Mouse (Mus musculus) hindbrain, embryonic 11.5 days (tissue): Measurements from ENCODE around the gene Pip5k1a. TPM values are rescaled to one million over a fixed set of nuclear protein-coding genes. Genes with fewer than 3 reads are reported as not detected.
"Not testable (repeated sequence)": the region's sequence is repeated elsewhere in the genome, so short reads cannot be mapped to it uniquely, and the experiment has no call there.

Source experiments
- ATAC-seq: fragments of 200-750 bp; cut with Nextera tagmentation; 2 replicates; pipeline ENCODE4 v1.8.0; 2017; ENCODE audit warnings: mild to moderate bottlenecking, moderate TSS enrichment, moderate library complexity; ENCODE audit not compliant: low FRiP score
- DNase-seq: peaks from one replicate; pipeline ENCODE4 v3.0.0-alpha.2; 2015; ENCODE audit warnings: low spot score
- H3K27ac ChIP-seq: fragments of 300-500 bp; sonication (generic); 2 replicates; pipeline ENCODE4 v1.5.1; 2014; ENCODE audit warnings: mild to moderate bottlenecking, low read depth, low read length
- H3K27me3 ChIP-seq: fragments of 300-500 bp; sonication (generic); 2 replicates; pipeline ENCODE4 v1.6.1; 2014; ENCODE audit warnings: mild to moderate bottlenecking, low read length, moderate library complexity, mixed read lengths; ENCODE audit not compliant: control insufficient read depth, insufficient read depth
- H3K36me3 ChIP-seq: fragments of 300-500 bp; sonication (generic); 2 replicates; pipeline ENCODE4 v1.6.1; 2014; ENCODE audit warnings: mild to moderate bottlenecking, low read length, moderate library complexity, mixed read lengths; ENCODE audit not compliant: control insufficient read depth, insufficient read depth
- H3K4me1 ChIP-seq: fragments of 300-500 bp; sonication (generic); replicated peaks from 2 replicates; pipeline ENCODE4 v1.6.1; 2014; ENCODE audit warnings: low read length, mixed read lengths; ENCODE audit not compliant: control insufficient read depth, insufficient read depth
- H3K4me2 ChIP-seq: fragments of 300-500 bp; sonication (generic); replicated peaks from 2 replicates; pipeline ENCODE4 v1.6.1; 2014; ENCODE audit warnings: mild to moderate bottlenecking, low read depth, low read length
- H3K4me3 ChIP-seq: fragments of 300-500 bp; sonication (generic); 2 replicates; pipeline ENCODE4 v1.5.1; 2014; ENCODE audit warnings: low read depth, low read length
- H3K9ac ChIP-seq: fragments of 300-500 bp; sonication (generic); 2 replicates; pipeline ENCODE4 v1.6.1; 2014; ENCODE audit warnings: low read depth, low read length
- H3K9me3 ChIP-seq: fragments of 300-500 bp; sonication (generic); 2 replicates; pipeline ENCODE4 v1.6.1; 2016; ENCODE audit warnings: low read length; ENCODE audit not compliant: control insufficient read depth
- WGBS: fragments of 180-500 bp; shearing (Covaris S2); extraction: QIAGEN DNeasy Blood & Tissue Kit; methylation state at CpG from one replicate; pipeline ENCODE4 v1.1.7; 2014; 5-methylcytosine and 5-hydroxymethylcytosine counted together
- polyA plus RNA-seq: library from polyadenylated mRNA; unstranded; fragments of >200 nt; fragmentation: Nextera tagmentation; extraction: Ambion mirVana; gene quantifications from 2 replicates; pipeline ENCODE4 v1.2.1, GENCODE M21; 2014

The Pip5k1a gene
- polyA plus RNA-seq, 1 experiment from 2014 or later = 15.0 TPM

- WGBS = 72% methylated on average over 25 of the region's 25 CpGs
- Histone ChIP-seq H3K4me1 (no peaks in the 10 kb centered on the region; the same call in 1 of the 2 replicates), H3K36me3 (no peaks in the 10 kb centered on the region), H3K4me2 (no peak overlapping the region), H3K4me3 (no peak overlapping the region), H3K9me3 (no peaks in the 10 kb centered on the region), H3K9ac (no peak overlapping the region), H3K27ac (no peak overlapping the region), H3K27me3 (no peaks in the 10 kb centered on the region)
- DNase-seq (no peak), ATAC-seq (no peak)
Measured at GRCm38 (mm10) chr3:95139586-95140288, 33.0 kb upstream of the Pip5k1a start.

- H3K27me3 ChIP-seq = no peaks in the 10 kb centered on the region
- DNase-seq = no peak
Measured at GRCm38 (mm10) chr3:95136336-95136735, 29.6 kb upstream of the Pip5k1a start.

GRCm38 (mm10) chr3:95135433-95136052 lies 28.8 kb upstream of the Pip5k1a start:
- no peak for ATAC-seq
- 88% methylated on average over 7 of the region's 7 CpGs for WGBS
- Histone ChIP-seq H3K4me2 (peak overlapping the region; percentile 44; the same call in 1 of the 2 replicates), H3K27me3 (no peaks in the 10 kb centered on the region), H3K4me1 (no peaks in the 10 kb centered on the region; the same call in 1 of the 2 replicates), H3K27ac (no peak overlapping the region), H3K36me3 (no peaks in the 10 kb centered on the region), H3K4me3 (no peak overlapping the region), H3K9ac (no peak overlapping the region), H3K9me3 (no peaks in the 10 kb centered on the region)
- no peak for DNase-seq

More at GRCm38 (mm10) chr3:95136336-95136735, 29.6 kb upstream of the Pip5k1a start:
- Histone ChIP-seq H3K4me1 (no peaks in the 10 kb centered on the region; the same call in 1 of the 2 replicates), H3K4me2 (no peak overlapping the region), H3K9me3 (no peaks in the 10 kb centered on the region), H3K27ac (no peak overlapping the region), H3K4me3 (no peak overlapping the region), H3K9ac (no peak overlapping the region), H3K36me3 (no peaks in the 10 kb centered on the region)
- 87% methylated on average over 3 of the region's 3 CpGs for WGBS
- ATAC-seq = no peak

GRCm38 (mm10) chr3:95135023-95135422 lies 28.3 kb upstream of the Pip5k1a start:
- H3K9ac ChIP-seq = 0 out of 2 replicates have a peak overlapping the region, but pooled peaks have one; percentile 7
- no peaks in the 10 kb centered on the region for H3K27me3 ChIP-seq
- peak overlapping the region; percentile 44 for H3K4me2 ChIP-seq
- peak overlapping the region; percentile 21; the same call in 1 of the 2 replicates for H3K4me3 ChIP-seq
- 34% methylated on average over 6 of the region's 6 CpGs for WGBS
- no peak overlapping the region for H3K27ac ChIP-seq
- no peaks in the 10 kb centered on the region for H3K36me3 ChIP-seq
- H3K9me3 ChIP-seq = no peaks in the 10 kb centered on the region
- DNase-seq = peak; percentile 30
- no peak for ATAC-seq
- H3K4me1 ChIP-seq = no peaks in the 10 kb centered on the region; the same call in 1 of the 2 replicates

GRCm38 (mm10) chr3:95134133-95134532 lies 27.4 kb upstream of the Pip5k1a start:
- H3K4me1 ChIP-seq, H3K27ac ChIP-seq, H3K27me3 ChIP-seq, H3K36me3 ChIP-seq, DNase-seq, H3K4me2 ChIP-seq, H3K9me3 ChIP-seq, H3K9ac ChIP-seq: not testable (repeated sequence)
- H3K4me3 ChIP-seq = peak overlapping the region; percentile 62
- WGBS = no CpG with 5 or more reads among the region's 12 CpGs
- peak; percentile 61 for ATAC-seq

- H3K27ac ChIP-seq = no peak within 1 kb of the TSS; the same call in 1 of the 2 replicates
- no peaks in the 10 kb centered on the region for H3K27me3 ChIP-seq
- no peaks in the 10 kb centered on the region for H3K9me3 ChIP-seq
- peak within 1 kb of the TSS; percentile 67 for H3K9ac ChIP-seq
- peak within 1 kb of the TSS; percentile 74 for H3K4me2 ChIP-seq
- WGBS = under 1% methylated on average over 20 of the region's 20 CpGs
- ATAC-seq = peak; percentile 93
- H3K4me1 ChIP-seq = no peaks in the 10 kb centered on the region; the same call in 1 of the 2 replicates
- DNase-seq = peak; percentile 92
- H3K4me3 ChIP-seq = peak within 1 kb of the TSS; percentile 62
- H3K36me3 ChIP-seq = no peaks in the 10 kb centered on the region
Measured at GRCm38 (mm10) chr3:95133680-95134101, 27.0 kb upstream of the Pip5k1a start, which contains the start of the genes Scnm1 and Lysmd1. Gene Scnm1 (minus strand): TSS chr3:95134011. Gene Lysmd1 (plus strand): TSS chr3:95134088.

GRCm38 (mm10) chr3:95133176-95133575 lies 26.4 kb upstream of the Pip5k1a start:
- 55% methylated on average over 11 of the region's 11 CpGs for WGBS
- Histone ChIP-seq H3K4me1 (no peaks in the 10 kb centered on the region; the same call in 1 of the 2 replicates), H3K9ac (peak overlapping the region; percentile 67), H3K27me3 (no peaks in the 10 kb centered on the region), H3K4me2 (peak overlapping the region; percentile 74), H3K27ac (no peak overlapping the region), H3K9me3 (no peaks in the 10 kb centered on the region), H3K36me3 (no peaks in the 10 kb centered on the region), H3K4me3 (peak overlapping the region; percentile 62)
- ATAC-seq (peak; percentile 0; the same call in 1 of the 2 replicates), DNase-seq (no peak)

GRCm38 (mm10) chr3:95132389-95132788 lies 25.7 kb upstream of the Pip5k1a start:
- ATAC-seq, DNase-seq, H3K36me3 ChIP-seq, H3K4me2 ChIP-seq, H3K4me3 ChIP-seq, H3K27ac ChIP-seq, H3K9me3 ChIP-seq, H3K9ac ChIP-seq, H3K27me3 ChIP-seq, H3K4me1 ChIP-seq: not testable (repeated sequence)
- WGBS = 80% methylated on average over 2 of the region's 2 CpGs
